Mouse (Mus musculus): ENCODE measurements around the gene Gm11236.
"Not testable (repeated sequence)": the region's sequence is repeated elsewhere in the genome, so short reads cannot be mapped to it uniquely, and the experiment has no call there.

Gm11236 gene

DNA sequence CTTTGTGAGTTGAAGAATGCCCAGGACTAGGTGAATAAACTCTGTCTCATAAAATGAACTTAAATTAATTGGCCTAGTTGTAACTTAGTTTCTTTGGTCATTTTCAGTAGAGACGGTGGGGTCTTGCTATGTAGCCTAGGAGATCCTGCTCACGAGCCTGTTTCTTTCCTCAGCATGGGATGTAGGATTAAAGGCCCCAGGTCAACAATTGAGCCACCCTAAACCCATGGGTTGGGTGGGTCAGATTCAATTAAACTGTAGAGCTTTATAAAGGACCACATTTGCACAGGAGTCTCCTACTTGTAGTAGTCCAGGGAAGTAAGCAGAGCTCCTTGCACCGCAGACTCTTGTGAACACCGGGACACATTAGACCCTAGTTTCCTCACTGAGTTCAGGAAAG is at the start of gene Gm11236:
Gene Gm11236, plus strand, starts transcription at position 301 of the 400 bp plus-strand sequence.
- not testable (repeated sequence) for DNase-seq (ENCODE audit: low read depth, low spot score)

DNA sequence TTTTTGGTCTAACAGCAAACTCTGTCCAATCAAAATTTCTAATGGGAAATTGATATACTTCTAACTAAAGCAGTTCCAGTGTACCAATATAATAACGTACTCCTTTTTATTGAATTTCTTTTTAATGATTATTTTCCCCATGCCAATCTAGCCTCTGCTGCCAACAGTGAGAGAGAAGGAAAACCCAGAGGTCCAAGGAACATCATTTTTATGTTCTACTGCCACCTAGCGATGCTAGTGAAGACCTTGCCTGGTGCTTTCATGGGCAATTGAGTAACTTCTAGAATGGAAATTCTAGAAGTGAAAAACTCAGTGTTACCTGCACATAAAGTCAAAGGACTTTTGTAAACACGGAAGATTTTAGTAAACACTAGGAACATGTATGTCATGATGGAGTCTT is 38.7 kb upstream of the Gm11236 start:
- no peak for DNase-seq (ENCODE audit: low read depth, low spot score)

DNA sequence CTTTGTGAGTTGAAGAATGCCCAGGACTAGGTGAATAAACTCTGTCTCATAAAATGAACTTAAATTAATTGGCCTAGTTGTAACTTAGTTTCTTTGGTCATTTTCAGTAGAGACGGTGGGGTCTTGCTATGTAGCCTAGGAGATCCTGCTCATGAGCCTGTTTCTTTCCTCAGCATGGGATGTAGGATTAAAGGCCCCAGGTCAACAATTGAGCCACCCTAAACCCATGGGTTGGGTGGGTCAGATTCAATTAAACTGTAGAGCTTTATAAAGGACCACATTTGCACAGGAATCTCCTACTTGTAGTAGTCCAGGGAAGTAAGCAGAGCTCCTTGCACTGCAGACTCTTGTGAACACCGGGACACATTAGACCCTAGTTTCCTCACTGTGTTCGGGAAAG is 30.3 kb upstream of the Gm11236 start, which contains the start of gene Gm11238:
Gene Gm11238, plus strand, starts transcription at position 301 of the 400 bp plus-strand sequence.
- DNase-seq (ENCODE audit: low read depth, low spot score), result not testable (repeated sequence)

DNA sequence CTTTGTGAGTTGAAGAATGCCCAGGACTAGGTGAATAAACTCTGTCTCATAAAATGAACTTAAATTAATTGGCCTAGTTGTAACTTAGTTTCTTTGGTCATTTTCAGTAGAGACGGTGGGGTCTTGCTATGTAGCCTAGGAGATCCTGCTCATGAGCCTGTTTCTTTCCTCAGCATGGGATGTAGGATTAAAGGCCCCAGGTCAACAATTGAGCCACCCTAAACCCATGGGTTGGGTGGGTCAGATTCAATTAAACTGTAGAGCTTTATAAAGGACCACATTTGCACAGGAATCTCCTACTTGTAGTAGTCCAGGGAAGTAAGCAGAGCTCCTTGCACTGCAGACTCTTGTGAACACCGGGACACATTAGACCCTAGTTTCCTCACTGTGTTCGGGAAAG is 15.2 kb upstream of the Gm11236 start, which contains the start of gene Gm11237:
Gene Gm11237, plus strand, starts transcription at position 301 of the 400 bp plus-strand sequence.
- DNase-seq (ENCODE audit: low read depth, low spot score), result not testable (repeated sequence)

DNA sequence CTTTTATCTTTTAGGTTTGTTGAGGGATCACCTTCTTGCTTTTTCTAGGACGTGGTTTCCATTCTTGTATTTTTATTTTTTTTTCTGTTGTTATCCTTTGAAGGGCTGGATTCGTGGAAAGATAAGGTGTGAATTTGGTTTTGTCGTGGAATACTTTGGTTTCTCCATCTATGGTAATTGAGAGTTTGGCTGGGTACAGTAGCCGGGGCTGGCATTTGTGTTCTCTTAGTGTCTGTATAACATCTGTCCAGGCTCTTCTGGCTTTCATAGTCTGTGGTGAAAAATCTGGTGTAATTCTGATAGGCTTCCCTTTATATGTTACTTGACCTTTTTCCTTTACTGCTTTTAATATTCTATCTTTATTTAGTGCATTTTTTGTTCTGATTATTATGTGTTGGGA is 23.9 kb downstream of the Gm11236 start:
- DNase-seq (ENCODE audit: low read depth, low spot score), result not testable (repeated sequence)

DNA sequence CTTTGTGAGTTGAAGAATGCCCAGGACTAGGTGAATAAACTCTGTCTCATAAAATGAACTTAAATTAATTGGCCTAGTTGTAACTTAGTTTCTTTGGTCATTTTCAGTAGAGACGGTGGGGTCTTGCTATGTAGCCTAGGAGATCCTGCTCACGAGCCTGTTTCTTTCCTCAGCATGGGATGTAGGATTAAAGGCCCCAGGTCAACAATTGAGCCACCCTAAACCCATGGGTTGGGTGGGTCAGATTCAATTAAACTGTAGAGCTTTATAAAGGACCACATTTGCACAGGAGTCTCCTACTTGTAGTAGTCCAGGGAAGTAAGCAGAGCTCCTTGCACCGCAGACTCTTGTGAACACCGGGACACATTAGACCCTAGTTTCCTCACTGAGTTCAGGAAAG is 30.1 kb downstream of the Gm11236 start, which contains the start of gene Gm11239:
Gene Gm11239, plus strand, starts transcription at position 301 of the 400 bp plus-strand sequence.
- not testable (repeated sequence) for DNase-seq (ENCODE audit: low read depth, low spot score)

DNA sequence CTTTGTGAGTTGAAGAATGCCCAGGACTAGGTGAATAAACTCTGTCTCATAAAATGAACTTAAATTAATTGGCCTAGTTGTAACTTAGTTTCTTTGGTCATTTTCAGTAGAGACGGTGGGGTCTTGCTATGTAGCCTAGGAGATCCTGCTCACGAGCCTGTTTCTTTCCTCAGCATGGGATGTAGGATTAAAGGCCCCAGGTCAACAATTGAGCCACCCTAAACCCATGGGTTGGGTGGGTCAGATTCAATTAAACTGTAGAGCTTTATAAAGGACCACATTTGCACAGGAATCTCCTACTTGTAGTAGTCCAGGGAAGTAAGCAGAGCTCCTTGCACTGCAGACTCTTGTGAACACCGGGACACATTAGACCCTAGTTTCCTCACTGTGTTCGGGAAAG is 45.3 kb downstream of the Gm11236 start, which contains the start of gene Gm428:
Gene Gm428, plus strand, starts transcription at position 301 of the 400 bp plus-strand sequence.
- not testable (repeated sequence) for DNase-seq (ENCODE audit: low read depth, low spot score)
